ENCODE assay signal across 8 mouse cellular contexts in genomic region chr17:53568118-53568517, GRCm38 (mm10). TPM values are rescaled to one million over a fixed set of nuclear protein-coding genes. Genes with fewer than 3 reads are reported as not detected.
DNase-seq lines count a peak whose midpoint lies in the region; ATAC-seq and TF ChIP-seq lines count a peak whose summit lies in the region.

No protein-coding gene starts in this region.

- DNase-seq in CD4-positive, CD25-positive, alpha-beta regulatory T cell, adult 2 months (ENCODE audit: low read depth, low spot score): peak; percentile 89
- peak; percentile 95 for DNase-seq in brain, adult 2 months (ENCODE audit: low read depth, low spot score)
- peak; percentile 91 for DNase-seq in liver, postnatal 0 days

- ATAC-seq in heart, embryonic 12.5 days (ENCODE audit: insufficient number of reproducible peaks, low FRiP score): peak; percentile 88
- peak; percentile 88 for ATAC-seq in kidney, embryonic 15.5 days (replicated peaks; ENCODE audit: low FRiP score)
- ATAC-seq in liver, postnatal 0 days: peak; percentile 80
- ATAC-seq in neural tube, embryonic 12.5 days (ENCODE audit: low FRiP score, low read depth): peak; percentile 88

- H3K27ac ChIP-seq in embryonic fibroblast, embryonic 13.5 days (ENCODE audit: insufficient read depth, low read length): no peak overlapping the region
- H3K27ac ChIP-seq in heart, embryonic 12.5 days (ENCODE audit: poor library complexity, severe bottlenecking): peak overlapping the region; percentile 99
- peak overlapping the region; percentile 93 for H3K27ac ChIP-seq in kidney, embryonic 15.5 days
- peak overlapping the region; percentile 98 for H3K27ac ChIP-seq in liver, postnatal 0 days (ENCODE audit: low read depth)
- peak overlapping the region; percentile 96; the same call in 1 of the 2 replicates for H3K27ac ChIP-seq in neural tube, embryonic 12.5 days
- peak overlapping the region; percentile 86; the same call in 1 of the 2 replicates for H3K27ac ChIP-seq in testis, adult 2 months (ENCODE audit: control insufficient read depth, insufficient read depth, low read depth, low read length)

- under 1% methylated on average over 15 of the region's 15 CpGs for WGBS in heart, embryonic 12.5 days
- WGBS in kidney, embryonic 15.5 days: 1% methylated on average over 15 of the region's 15 CpGs
- under 1% methylated on average over 15 of the region's 15 CpGs for WGBS in liver, postnatal 0 days (ENCODE audit: insufficient replicate concordance)
- under 1% methylated on average over 15 of the region's 15 CpGs for WGBS in neural tube, embryonic 12.5 days

- H3K27me3 ChIP-seq in heart, embryonic 12.5 days (replicated peaks): no peaks in the 10 kb centered on the region
- H3K27me3 ChIP-seq in kidney, embryonic 15.5 days: no peaks in the 10 kb centered on the region
- H3K27me3 ChIP-seq in liver, postnatal 0 days (ENCODE audit: insufficient read depth, low read length): no peaks in the 10 kb centered on the region
- no peaks in the 10 kb centered on the region for H3K27me3 ChIP-seq in neural tube, embryonic 12.5 days (replicated peaks)
- no peaks in the 10 kb centered on the region for H3K27me3 ChIP-seq in testis, adult 2 months (ENCODE audit: control insufficient read depth, insufficient read depth, low read length)

- TF ChIP-seq CTCF in embryonic fibroblast, embryonic 13.5 days (IDR thresholded peaks at IDR 0.05; ENCODE audit: borderline replicate concordance, insufficient read depth, low read length): no peak
- TF ChIP-seq CTCF in liver, postnatal 0 days (IDR thresholded peaks at IDR 0.05; ENCODE audit: low read depth): no peak
- TF ChIP-seq CTCF in testis, adult 2 months (IDR thresholded peaks at IDR 0.05; ENCODE audit: control insufficient read depth, insufficient read depth, insufficient replicate concordance, low read depth, low read length): no peak

- no peak for TF ChIP-seq EP300 in liver, postnatal 0 days (IDR thresholded peaks at IDR 0.05; ENCODE audit: low read depth)

- no peaks in the 10 kb centered on the region for H3K36me3 ChIP-seq in heart, embryonic 12.5 days
- H3K36me3 ChIP-seq in kidney, embryonic 15.5 days: no peaks in the 10 kb centered on the region
- H3K36me3 ChIP-seq in liver, postnatal 0 days (replicated peaks; ENCODE audit: insufficient read depth, low read length): no peaks in the 10 kb centered on the region
- H3K36me3 ChIP-seq in neural tube, embryonic 12.5 days: no peaks in the 10 kb centered on the region
- no peaks in the 10 kb centered on the region for H3K36me3 ChIP-seq in testis, adult 2 months (ENCODE audit: control insufficient read depth, insufficient read depth, low read length)

- peaks cover 8% of the 10 kb centered on the region for H3K4me1 ChIP-seq in embryonic fibroblast, embryonic 13.5 days (ENCODE audit: control insufficient read depth, insufficient read depth, low read length)
- H3K4me1 ChIP-seq in heart, embryonic 12.5 days (replicated peaks): peaks cover 39% of the 10 kb centered on the region
- H3K4me1 ChIP-seq in kidney, embryonic 15.5 days: peaks cover 36% of the 10 kb centered on the region
- H3K4me1 ChIP-seq in liver, postnatal 0 days (ENCODE audit: insufficient read depth): peaks cover 31% of the 10 kb centered on the region
- peaks cover 16% of the 10 kb centered on the region for H3K4me1 ChIP-seq in neural tube, embryonic 12.5 days
- H3K4me1 ChIP-seq in testis, adult 2 months (ENCODE audit: control insufficient read depth, insufficient read depth, low read length): peaks cover 13% of the 10 kb centered on the region

- no peak for TF ChIP-seq POLR2A in embryonic fibroblast, embryonic 13.5 days (IDR thresholded peaks at IDR 0.05; ENCODE audit: low read depth, low read length)
- TF ChIP-seq POLR2A in testis, adult 2 months (IDR thresholded peaks at IDR 0.05; ENCODE audit: control insufficient read depth, low read depth, low read length): peak; percentile 54

- H3K9me3 ChIP-seq in heart, embryonic 12.5 days (replicated peaks): no peaks in the 10 kb centered on the region
- H3K9me3 ChIP-seq in kidney, embryonic 15.5 days (replicated peaks): no peaks in the 10 kb centered on the region
- H3K9me3 ChIP-seq in liver, postnatal 0 days (ENCODE audit: low read length): no peaks in the 10 kb centered on the region
- no peaks in the 10 kb centered on the region for H3K9me3 ChIP-seq in neural tube, embryonic 12.5 days

- peak overlapping the region; percentile 96 for H3K4me2 ChIP-seq in heart, embryonic 12.5 days
- peak overlapping the region; percentile 98 for H3K4me2 ChIP-seq in kidney, embryonic 15.5 days
- H3K4me2 ChIP-seq in liver, postnatal 0 days (ENCODE audit: low read depth, low read length): peak overlapping the region; percentile 96
- peak overlapping the region; percentile 89 for H3K4me2 ChIP-seq in neural tube, embryonic 12.5 days (replicated peaks)

- peak overlapping the region; percentile 93 for H3K4me3 ChIP-seq in embryonic fibroblast, embryonic 13.5 days (ENCODE audit: insufficient read depth, low read length)
- H3K4me3 ChIP-seq in heart, embryonic 12.5 days: peak overlapping the region; percentile 83
- H3K4me3 ChIP-seq in kidney, embryonic 15.5 days (replicated peaks): peak overlapping the region; percentile 88
- peak overlapping the region; percentile 96 for H3K4me3 ChIP-seq in liver, postnatal 0 days (ENCODE audit: low read depth, low read length)
- H3K4me3 ChIP-seq in neural tube, embryonic 12.5 days: peak overlapping the region; percentile 98
- H3K4me3 ChIP-seq in testis, adult 2 months (ENCODE audit: control insufficient read depth, low read depth, low read length): peak overlapping the region; percentile 96

- peak overlapping the region; percentile 100 for H3K9ac ChIP-seq in heart, embryonic 12.5 days
- peak overlapping the region; percentile 90 for H3K9ac ChIP-seq in kidney, embryonic 15.5 days
- peak overlapping the region; percentile 88 for H3K9ac ChIP-seq in liver, postnatal 0 days (replicated peaks)
- H3K9ac ChIP-seq in neural tube, embryonic 12.5 days: peak overlapping the region; percentile 96

RNA-seq across cellular contexts. Expression of gene Kat2b, which starts 1.5 kb away (rescaled TPM):
- polyA plus RNA-seq in embryonic fibroblast, embryonic 13.5 days (2011; ENCODE audit: insufficient read length, low read depth, missing spikeins): 26.8 and 33.2 TPM in 2 replicates
- 9.9 and 14.0 TPM in 2 replicates for polyA plus RNA-seq in heart, embryonic 12.5 days (2016; fragmentation: Nextera tagmentation; extraction: Ambion mirVana)
- polyA plus RNA-seq in kidney, embryonic 15.5 days (2015; fragmentation: Nextera tagmentation; extraction: Ambion mirVana): 3.8 and 4.4 TPM in 2 replicates
- polyA plus RNA-seq in liver, postnatal 0 days (2015; fragmentation: Nextera tagmentation; extraction: Ambion mirVana): 5.5 and 6.2 TPM in 2 replicates
- 3.9 and 7.1 TPM in 2 replicates for polyA plus RNA-seq in neural tube, embryonic 12.5 days (2016; fragmentation: Nextera tagmentation; extraction: Ambion mirVana)
- polyA plus RNA-seq in testis, adult 2 months (2012; rRNA removed): 10.2 and 14.6 TPM in 2 replicates

RNA-seq across cellular contexts. Expression of gene Pp2d1, which starts 28.9 kb away (rescaled TPM):
- 0.35 TPM in 1 of 2 replicates, not detected in the other for polyA plus RNA-seq in embryonic fibroblast, embryonic 13.5 days (2011; ENCODE audit: insufficient read length, low read depth, missing spikeins)
- polyA plus RNA-seq in heart, embryonic 12.5 days (2016; fragmentation: Nextera tagmentation; extraction: Ambion mirVana): 0.19 and 0.23 TPM in 2 replicates
- 0.17 and 0.21 TPM in 2 replicates for polyA plus RNA-seq in kidney, embryonic 15.5 days (2015; fragmentation: Nextera tagmentation; extraction: Ambion mirVana)
- not detected in 2 replicates for polyA plus RNA-seq in liver, postnatal 0 days (2015; fragmentation: Nextera tagmentation; extraction: Ambion mirVana)
- polyA plus RNA-seq in neural tube, embryonic 12.5 days (2016; fragmentation: Nextera tagmentation; extraction: Ambion mirVana): 0.30 and 0.45 TPM in 2 replicates
- 16.1 and 22.1 TPM in 2 replicates for polyA plus RNA-seq in testis, adult 2 months (2012; rRNA removed)

Comparison
In these comparisons a context has a peak if more than half of its experiments do, and no peak if none do; other contexts are left out.
1. RNA of gene Pp2d1, which starts 28.9 kb away (polyA plus RNA-seq): 16.1 to 22.1 TPM in testis, adult 2 months; 0.35 TPM in embryonic fibroblast, embryonic 13.5 days, 0.30 to 0.45 TPM in neural tube, embryonic 12.5 days, 0.19 to 0.23 TPM in heart, embryonic 12.5 days, 0.17 to 0.21 TPM in kidney, embryonic 15.5 days and not detected in liver, postnatal 0 days; every median in the first group is over 10 times any median in the second.
2. Peak in every context shown above with its lines, with median percentiles within 50 percentile points of each other: DNase-seq, H3K4me3 ChIP-seq, ATAC-seq, H3K4me2 ChIP-seq and H3K9ac ChIP-seq.